ENCODE assay signal across 23 mouse cellular contexts in genomic region chr5:37073660-37074059, GRCm38 (mm10). TPM values are rescaled to one million over a fixed set of nuclear protein-coding genes. Genes with fewer than 3 reads are reported as not detected.
A peak's percentile ranks its signal among the peaks of the same experiment; 100 is the strongest.
DNase-seq lines count a peak whose midpoint lies in the region; ATAC-seq lines count a peak whose summit lies in the region.
"Had no signal": no experiment of that assay in that cellular context is flagged by ENCODE, and none has a peak within 500 bp of the region (broad histone marks: within the 10 kb centered on the region; RNA-seq: fewer than 3 reads in every experiment).

No protein-coding gene starts in this region.

- no peak for DNase-seq in thymus, postnatal 36 days
- no peak for DNase-seq in cerebellum, adult 9-10 months
- no peak for DNase-seq in right cerebral cortex, postnatal 10 days (ENCODE audit: low spot score in 2 of 2)
- DNase-seq in gastrocnemius, postnatal 4 days (ENCODE audit: low spot score in 2 of 2): no peak
- DNase-seq: adrenal gland, adult 8-10 months; adrenal gland, postnatal 14 days; adrenal gland, postnatal 36 days; B cell, adult 2 months; cerebellum, adult 11-12 months; cerebellum, adult 2 months; cerebellum, adult 9-11 months; cerebellum, postnatal 14 days; cerebellum, postnatal 36 days; forebrain, postnatal 0 days had no signal

- ATAC-seq in common myeloid progenitor, adult 5-6 weeks (replicated peaks; ENCODE audit: low read depth, poor library complexity, severe bottlenecking): peak; percentile 69
- peak; percentile 36 to 72; a peak in 3 of 4 replicates for ATAC-seq in hematopoietic stem cell, adult 5-6 weeks (replicated peaks in 1 of 2; ENCODE audit: insufficient read depth in 1 of 2, low FRiP score in 2 of 2, low TSS enrichment in 1 of 2, low read depth in 1 of 2, poor library complexity in 2 of 2, severe bottlenecking in 2 of 2)
- peak; percentile 72 for ATAC-seq in megakaryocyte progenitor cell, adult 5-6 weeks (replicated peaks; ENCODE audit: poor library complexity)
- ATAC-seq: activated CD4-positive, CD25-positive, alpha-beta regulatory T cell, adult 4 months; CD4-positive, CD25-positive, alpha-beta regulatory T cell, adult 4 months; forebrain, embryonic 13.5 days; forebrain, embryonic 15.5 days; forebrain, postnatal 0 days; Patski had no signal

RNA-seq across cellular contexts. Expression of gene Gm1043, which starts 11.5 kb away (rescaled TPM):
- total RNA-seq in common myeloid progenitor, adult 5-6 weeks (2017): not detected in 2 replicates
- 0.13 TPM in 1 of 2 replicates, not detected in the other for total RNA-seq in hematopoietic stem cell, adult 5-6 weeks (2017)
- not detected in 2 replicates for total RNA-seq in megakaryocyte progenitor cell, adult 5-6 weeks (2015)
- total RNA-seq in megakaryocyte progenitor cell, adult 5-6 weeks (2017): not detected in 2 replicates
- not detected for total RNA-seq in gastrocnemius, postnatal 4 days (2021)
- total RNA-seq: CH12.LX had no signal
